Mouse (Mus musculus): ENCODE results near the gene Hmgb4.

Hmgb4 gene

DNA sequence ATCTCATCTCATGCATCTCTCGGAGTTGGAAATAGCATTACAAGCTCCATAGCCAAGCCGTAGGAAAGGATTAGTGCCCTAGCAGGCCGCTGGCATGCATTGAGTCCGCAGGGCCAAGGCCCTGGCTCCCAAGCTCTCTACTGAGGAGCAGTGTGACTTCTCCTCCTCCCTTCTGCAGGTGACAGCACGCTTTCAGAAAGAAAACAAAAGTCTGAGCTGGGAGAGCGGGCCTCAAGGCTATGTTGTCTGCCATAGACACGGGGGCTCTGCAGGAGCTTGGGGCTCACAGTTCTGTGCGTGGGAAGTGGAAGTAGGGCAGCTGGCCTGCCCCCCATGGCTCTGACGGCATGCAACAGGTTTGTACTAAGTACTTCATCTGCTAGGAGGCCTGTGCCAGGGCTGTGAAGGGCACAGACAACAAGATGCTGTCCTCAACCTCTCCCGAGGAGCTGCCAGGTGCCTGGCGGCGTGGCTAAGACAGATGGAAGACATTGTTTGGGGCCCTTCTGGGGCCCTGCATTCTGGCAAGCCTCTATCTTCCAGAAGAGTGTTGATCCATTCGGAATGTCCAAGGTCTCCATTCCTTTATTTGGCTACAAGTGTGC lies 42.7 kb downstream of the Hmgb4 start:
- no peak for DNase-seq

All from right cerebral cortex, postnatal 25 days (tissue).